Mouse (Mus musculus): ENCODE data around the gene Tmem120a.

DNA sequence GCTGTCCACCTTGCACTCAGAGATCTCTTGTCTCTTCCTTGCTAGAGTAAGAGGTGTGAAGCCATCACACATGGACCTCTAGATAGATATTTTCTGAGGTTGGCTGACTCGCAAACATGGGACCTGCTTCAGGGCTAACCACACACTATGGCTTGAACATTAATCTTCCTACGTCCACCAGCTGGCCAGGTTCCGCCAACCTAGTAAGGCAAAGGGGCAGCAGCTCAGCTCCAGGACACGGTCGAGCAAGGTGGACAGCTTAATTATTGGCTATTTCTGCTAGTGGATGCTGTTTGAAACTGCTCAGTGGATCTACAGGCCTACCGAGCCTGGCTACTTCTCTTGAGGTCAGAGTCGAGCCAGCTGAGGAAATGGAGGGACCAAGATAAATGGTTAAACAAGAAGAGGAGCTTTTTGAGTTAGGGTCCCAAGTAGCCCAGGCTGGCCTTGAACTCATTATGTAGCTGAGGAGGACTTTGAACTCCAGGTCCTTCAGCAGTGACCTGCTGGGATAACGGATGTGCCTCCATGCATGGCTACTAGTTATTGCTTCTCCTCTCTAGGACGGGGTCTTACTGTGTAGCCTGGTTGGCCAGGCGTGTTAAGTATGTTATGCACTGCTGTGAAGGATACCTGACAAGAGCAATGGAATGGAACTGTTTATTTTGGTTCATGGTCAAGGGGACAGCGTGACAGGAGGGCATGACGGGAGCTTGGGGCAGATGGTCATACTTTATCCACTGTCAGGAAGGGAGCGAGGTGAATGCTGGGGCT, 32.5 kb downstream of the Tmem120a start:
- TF ChIP-seq POLR2A (IDR thresholded peaks at IDR 0.05; ENCODE audit: insufficient read length, low read depth) (no peak), MAX (IDR thresholded peaks at IDR 0.05; ENCODE audit: low read depth) (no peak), CEBPB (IDR thresholded peaks at IDR 0.05; ENCODE audit: insufficient read depth, poor library complexity, severe bottlenecking) (no peak), REST (IDR thresholded peaks at IDR 0.05; ENCODE audit: insufficient read depth, insufficient read length) (no peak), USF1 (IDR thresholded peaks at IDR 0.05; ENCODE audit: low read depth) (no peak), POLR2AphosphoS2 (IDR thresholded peaks at IDR 0.05; ENCODE audit: insufficient read length, low read depth) (no peak), MYOD1 (IDR thresholded peaks at IDR 0.05; ENCODE audit: control insufficient read depth in 1 of 3, insufficient read length in 2 of 3, low read depth in 2 of 3) (peak in 1 of 3 experiments; percentile 28), TCF12 (IDR thresholded peaks at IDR 0.05; ENCODE audit: insufficient read depth, poor library complexity, severe bottlenecking) (no peak), TCF3 (IDR thresholded peaks at IDR 0.05; ENCODE audit: insufficient read length, low read depth) (no peak), MYOG (IDR thresholded peaks at IDR 0.05; ENCODE audit: control insufficient read depth in 1 of 3, insufficient read depth in 1 of 3, insufficient read length in 2 of 3, low read depth in 2 of 3) (no peak), SRF (IDR thresholded peaks at IDR 0.05; ENCODE audit: control insufficient read depth, insufficient read length, low read depth) (no peak), E2F4 (IDR thresholded peaks at IDR 0.05; ENCODE audit: insufficient read depth) (no peak)
